Mouse (Mus musculus): ENCODE measurements around the gene Pcp2. TPM values are rescaled to one million over a fixed set of nuclear protein-coding genes. Genes with fewer than 3 reads are reported as not detected.

Gene Pcp2
- not detected in 2 replicates for total RNA-seq (2015; ENCODE audit: low replicate concordance)
- not detected in 2 replicates for total RNA-seq (2017; ENCODE audit: low replicate concordance)

GRCm38 (mm10) chr8:3625445-3625844, at the start of gene Pcp2:
Pcp2 (minus strand) TSS chr8:3625545.
- no peak for ATAC-seq (replicated peaks; ENCODE audit: low FRiP score, poor library complexity, severe bottlenecking)

- ATAC-seq (replicated peaks; ENCODE audit: low FRiP score, poor library complexity, severe bottlenecking): no peak
These were observed 49.3 kb upstream of the Pcp2 start for GRCm38 (mm10) chr8:3674671-3675070.

GRCm38 (mm10) chr8:3671980-3672491, 46.7 kb upstream of the Pcp2 start, which contains the start of gene Fcor:
Fcor (minus strand) TSS chr8:3672362.
- ATAC-seq (replicated peaks; ENCODE audit: low FRiP score, poor library complexity, severe bottlenecking): peak; percentile 54; the same call in 1 of the 2 replicates

- no peak for ATAC-seq (replicated peaks; ENCODE audit: low FRiP score, poor library complexity, severe bottlenecking)
These were observed 45.0 kb upstream of the Pcp2 start for GRCm38 (mm10) chr8:3670388-3670787.

DNA sequence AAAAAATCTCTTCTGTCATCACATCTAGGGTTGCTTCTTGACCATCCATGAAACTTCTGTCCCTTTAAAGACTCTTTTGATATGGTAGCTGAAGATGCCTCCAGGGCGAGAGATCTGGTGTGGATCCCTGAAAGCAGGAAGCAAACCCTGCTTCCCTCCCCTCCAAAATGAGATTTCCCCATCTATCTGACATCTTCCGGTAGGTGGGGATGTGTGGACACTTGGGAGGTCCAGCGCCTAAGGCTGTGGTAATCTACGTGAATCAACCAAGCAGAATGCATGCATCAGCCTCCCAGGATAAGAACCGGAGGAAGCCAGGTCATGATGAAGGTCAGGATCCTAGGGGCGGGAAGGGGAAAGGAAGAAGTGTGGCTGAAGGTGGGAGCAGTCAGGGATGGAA, 40.2 kb upstream of the Pcp2 start, which contains the start of gene Mcemp1:
Gene Mcemp1 (plus strand): TSS at position 248 of the 400 bp plus-strand sequence.
- no peak for ATAC-seq (replicated peaks; ENCODE audit: low FRiP score, poor library complexity, severe bottlenecking)

DNA sequence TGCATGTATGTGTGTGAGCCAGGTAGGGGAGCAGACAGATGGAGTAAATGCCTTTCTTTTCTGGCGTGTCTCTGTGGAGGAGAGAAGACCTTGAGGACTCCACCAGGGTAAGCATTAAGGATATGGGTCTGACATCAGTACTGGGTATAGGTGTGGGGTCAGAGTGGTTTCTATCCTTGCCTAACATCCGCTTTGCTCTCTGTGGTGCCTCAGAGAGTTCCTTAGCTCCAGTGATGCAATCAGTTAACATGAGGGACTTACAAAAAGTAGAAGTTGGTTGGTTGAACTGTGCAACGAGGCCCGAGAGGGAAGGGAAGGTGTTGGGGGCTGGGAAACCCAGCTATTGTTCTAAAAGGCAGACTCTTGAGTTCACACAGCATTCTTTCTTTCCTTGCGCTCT, 39.1 kb upstream of the Pcp2 start:
- ATAC-seq (replicated peaks; ENCODE audit: low FRiP score, poor library complexity, severe bottlenecking): no peak

DNA sequence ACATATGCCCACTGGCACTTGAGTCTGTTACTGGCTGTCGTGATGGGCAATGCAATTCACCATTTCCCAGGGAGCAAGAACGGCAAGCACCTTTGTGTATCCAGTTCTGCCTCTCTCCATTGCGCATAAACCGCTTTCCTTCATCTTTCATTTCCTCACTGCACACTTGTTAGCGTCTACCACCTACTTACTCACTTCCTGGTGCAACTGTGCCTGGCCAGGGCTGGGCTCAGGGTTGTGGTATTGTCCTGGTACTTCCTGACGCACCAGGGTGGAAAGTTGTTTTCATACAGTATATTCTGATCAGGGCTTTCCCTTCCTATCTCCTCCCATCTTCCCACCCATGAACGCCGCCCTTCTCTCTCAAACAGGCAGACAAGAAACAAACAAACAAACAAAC, 35.5 kb upstream of the Pcp2 start:
- no peak for ATAC-seq (replicated peaks; ENCODE audit: low FRiP score, poor library complexity, severe bottlenecking)

DNA sequence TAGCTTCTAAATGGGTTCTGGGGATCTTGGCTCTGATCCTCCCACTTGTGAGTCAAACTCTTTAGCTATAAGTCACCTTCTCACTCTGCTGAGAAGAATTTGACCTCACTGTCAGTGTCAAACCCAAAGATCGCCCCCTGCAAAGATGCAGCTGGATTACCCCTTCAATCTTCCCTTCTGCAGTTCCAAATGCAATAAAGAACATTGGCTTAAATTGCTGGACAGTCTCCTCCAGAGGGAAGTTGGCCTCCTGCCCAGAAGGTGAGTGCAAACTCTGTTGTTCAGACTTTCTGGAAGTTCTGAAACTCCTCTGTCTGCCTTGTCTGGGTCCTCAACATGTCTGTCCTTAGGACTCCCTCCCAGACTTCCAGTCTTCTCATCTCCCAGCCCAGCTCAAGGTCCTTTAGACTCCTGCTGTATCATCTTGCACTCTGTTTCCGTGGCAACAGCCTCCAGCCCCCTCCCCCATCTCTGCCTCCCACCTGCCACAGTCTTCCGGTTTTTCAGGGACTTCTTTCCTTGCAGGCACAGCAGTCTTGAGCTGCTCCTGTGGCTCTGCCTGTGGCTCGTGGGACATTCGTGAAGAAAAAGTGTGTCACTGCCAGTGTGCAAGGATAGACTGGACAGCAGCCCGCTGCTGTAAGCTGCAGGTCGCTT, 31.5 kb upstream of the Pcp2 start:
- ATAC-seq (replicated peaks; ENCODE audit: low FRiP score, poor library complexity, severe bottlenecking): no peak

DNA sequence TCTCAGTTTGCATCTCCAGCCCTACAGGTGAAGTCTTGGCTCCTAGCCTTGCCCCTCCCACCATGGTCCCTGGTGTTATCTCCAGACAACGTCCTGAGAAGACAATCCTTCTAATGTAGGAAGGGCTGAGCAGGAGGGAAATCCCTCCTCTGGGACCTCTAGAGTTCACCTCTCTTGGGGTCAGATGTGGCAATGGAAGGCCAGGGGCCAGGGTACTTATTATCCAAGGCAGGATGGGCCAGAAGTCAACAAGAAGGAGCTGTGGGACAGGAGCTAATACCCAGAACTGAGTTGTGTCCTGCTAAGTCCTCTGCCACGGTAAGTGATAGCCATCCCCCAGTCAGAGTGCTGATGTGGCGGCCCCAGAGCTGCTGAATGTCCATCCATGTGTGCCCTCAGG, 30.2 kb upstream of the Pcp2 start, which contains the start of gene Retn:
Gene Retn (plus strand): TSS at position 245 of the 400 bp plus-strand sequence.
- no peak for ATAC-seq (replicated peaks; ENCODE audit: low FRiP score, poor library complexity, severe bottlenecking)

DNA sequence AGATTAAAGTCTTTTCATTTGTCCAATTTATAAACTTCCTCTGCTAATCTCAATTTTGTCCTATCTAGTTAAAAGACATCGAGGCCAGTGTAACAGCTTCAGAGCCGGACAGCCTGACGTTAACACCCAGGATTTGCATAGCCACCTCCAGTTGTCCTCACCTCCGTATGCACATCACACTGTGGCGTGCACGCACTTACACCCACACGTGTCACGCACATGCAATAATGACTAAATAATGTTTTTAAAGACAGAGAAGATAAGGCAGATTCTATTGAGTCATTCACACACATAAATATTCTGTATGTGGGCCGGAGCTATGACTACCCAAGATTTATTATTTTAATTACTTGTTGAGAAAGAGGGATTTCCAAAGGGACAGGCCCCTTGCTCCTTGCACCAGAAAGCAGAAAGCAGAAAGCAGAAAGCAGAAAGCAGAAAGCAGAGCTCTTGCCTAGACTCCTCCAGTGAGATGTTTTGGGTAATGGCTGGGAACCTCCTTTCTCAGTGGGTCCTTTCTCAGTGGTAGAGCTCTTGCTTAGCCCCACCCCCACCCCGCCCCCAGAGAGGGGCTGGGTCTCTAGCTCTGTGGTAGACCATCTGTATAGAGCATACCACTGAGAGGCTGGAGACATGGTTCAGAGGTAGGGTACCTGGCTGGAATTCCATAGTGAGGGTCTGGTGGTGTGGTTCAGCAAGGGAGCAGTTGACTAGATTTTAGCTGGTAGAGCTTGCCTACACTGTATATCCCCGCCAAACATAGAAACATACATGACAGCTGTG, 29.6 kb upstream of the Pcp2 start:
- ATAC-seq (replicated peaks; ENCODE audit: low FRiP score, poor library complexity, severe bottlenecking): no peak

DNA sequence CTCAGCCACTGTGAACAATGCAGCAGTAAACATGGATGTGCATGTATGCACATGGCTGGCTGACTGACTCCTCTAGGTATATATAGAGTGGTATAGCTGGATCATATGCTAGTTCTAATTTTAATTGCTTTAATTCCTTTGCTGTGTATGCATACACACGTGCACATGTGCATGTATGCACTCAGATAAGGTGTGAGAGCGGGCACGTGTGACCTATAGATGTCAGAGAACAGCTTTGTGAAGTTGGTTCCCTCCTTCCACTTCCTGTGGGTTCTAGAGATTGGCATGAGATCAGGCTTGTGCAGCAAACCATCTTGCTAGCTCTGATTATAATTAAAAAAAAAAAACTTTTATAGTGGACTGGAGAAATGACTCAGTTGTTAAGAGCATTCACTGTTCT, 27.5 kb upstream of the Pcp2 start:
- ATAC-seq (replicated peaks; ENCODE audit: low FRiP score, poor library complexity, severe bottlenecking): no peak

GRCm38 (mm10) chr8:3648990-3649389, 23.6 kb upstream of the Pcp2 start:
- ATAC-seq (replicated peaks; ENCODE audit: low FRiP score, poor library complexity, severe bottlenecking): no peak

DNA sequence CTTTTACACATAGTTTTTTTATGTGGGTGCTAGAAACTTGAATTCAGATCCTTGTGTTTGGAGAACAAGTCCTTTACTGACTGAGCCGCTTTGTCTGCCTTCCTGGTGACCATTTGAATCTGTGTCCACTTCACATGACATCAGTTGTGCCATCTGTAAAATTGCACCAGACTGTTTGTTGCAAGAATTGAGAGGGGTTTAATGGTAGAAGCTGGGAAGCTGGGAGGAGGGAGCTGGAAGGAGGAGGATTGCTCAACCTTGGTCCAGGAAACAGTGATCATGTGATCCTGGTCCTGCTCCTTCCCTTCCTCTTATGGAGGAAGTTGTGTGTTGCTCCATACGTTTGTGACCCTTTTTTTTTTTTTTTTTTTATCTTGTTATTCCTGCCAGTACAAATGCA, 22.9 kb upstream of the Pcp2 start:
- no peak for ATAC-seq (replicated peaks; ENCODE audit: low FRiP score, poor library complexity, severe bottlenecking)

GRCm38 (mm10) chr8:3647561-3647960, 22.2 kb upstream of the Pcp2 start:
- no peak for ATAC-seq (replicated peaks; ENCODE audit: low FRiP score, poor library complexity, severe bottlenecking)

DNA sequence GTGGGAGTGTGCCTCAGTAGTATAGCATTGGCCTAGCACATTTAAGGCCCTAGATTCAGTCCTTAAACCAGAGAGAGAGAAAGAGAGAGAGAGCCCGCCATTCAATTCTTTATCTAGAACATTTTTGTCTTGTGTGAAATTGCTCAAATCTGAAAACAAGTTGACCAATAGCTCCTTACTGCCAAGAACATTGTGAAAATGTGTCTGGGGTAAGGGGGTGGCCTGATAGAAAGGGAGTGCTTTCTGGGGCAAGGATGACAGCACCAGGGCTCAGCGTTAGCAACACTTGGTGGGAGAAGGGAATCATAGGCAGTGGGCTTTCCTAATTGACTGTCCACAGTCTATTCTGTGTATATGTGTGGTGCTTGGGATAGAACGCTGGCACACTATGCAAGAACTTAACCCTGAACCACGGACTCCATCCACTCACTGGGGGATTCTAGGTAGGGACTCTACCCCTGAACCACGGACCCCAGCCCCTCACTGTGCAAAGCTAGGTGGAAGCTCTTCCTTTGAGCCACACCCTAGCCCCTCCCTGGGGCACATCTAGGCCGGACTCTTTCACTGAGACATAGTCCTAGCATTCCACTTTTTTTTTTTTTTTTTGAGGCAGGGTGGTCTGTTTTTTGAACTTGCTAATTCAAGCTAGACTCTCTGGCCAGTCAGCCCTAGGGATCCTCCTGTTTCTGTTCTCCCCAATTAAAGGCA, 21.6 kb upstream of the Pcp2 start:
- no peak for ATAC-seq (replicated peaks; ENCODE audit: low FRiP score, poor library complexity, severe bottlenecking)

- peak; percentile 81 for ATAC-seq (replicated peaks; ENCODE audit: low FRiP score, poor library complexity, severe bottlenecking)
These were observed 20.5 kb upstream of the Pcp2 start for GRCm38 (mm10) chr8:3645804-3646203.

- ATAC-seq (replicated peaks; ENCODE audit: low FRiP score, poor library complexity, severe bottlenecking): no peak
These were observed 6.1 kb upstream of the Pcp2 start for GRCm38 (mm10) chr8:3631478-3631875.

DNA sequence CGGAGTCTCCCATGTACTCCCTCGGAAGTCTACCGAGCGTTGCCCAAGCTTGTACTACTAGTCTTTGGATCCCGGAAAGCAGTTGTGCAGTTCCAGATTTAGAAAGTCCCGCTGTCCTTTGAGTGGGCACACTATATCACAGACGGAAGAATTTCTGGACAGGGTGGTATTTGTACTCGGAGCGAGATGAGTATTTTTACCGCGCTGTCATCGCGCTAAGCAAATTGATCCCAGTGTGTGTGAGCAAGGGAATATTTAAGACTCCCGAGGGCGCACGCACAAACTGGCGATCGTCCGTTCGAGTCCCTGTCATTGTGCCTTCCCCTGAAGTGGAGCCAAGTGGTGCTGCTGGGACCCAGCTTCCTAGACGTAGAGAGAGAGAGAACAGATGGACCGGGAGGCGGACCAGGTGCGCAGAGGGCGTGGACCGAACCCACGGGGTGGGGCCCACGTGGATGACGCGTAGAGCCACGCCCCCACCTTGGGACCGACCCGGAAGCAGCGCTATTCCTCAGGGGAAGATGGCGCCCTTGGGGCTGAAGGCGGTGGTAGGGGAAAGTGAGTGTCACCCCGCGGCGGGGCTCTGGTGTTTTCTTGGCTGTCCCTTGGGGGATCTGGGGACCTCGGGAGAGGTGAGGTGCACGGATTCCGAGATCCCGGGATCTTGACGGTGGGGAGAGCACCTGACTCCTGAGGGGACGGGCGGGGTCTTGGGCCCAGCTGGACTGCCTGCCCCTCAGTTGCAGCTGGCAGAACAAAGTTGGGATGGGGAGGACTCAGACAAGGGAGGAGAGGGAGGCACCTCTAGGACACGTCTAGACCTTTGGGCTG, 5.5 kb upstream of the Pcp2 start, which contains the start of gene Stxbp2:
Gene Stxbp2 (plus strand): TSS at position 309 of the 831 bp plus-strand sequence.
- ATAC-seq (replicated peaks; ENCODE audit: low FRiP score, poor library complexity, severe bottlenecking): peak; percentile 97

GRCm38 (mm10) chr8:3628014-3628413, 2.7 kb upstream of the Pcp2 start:
- no peak for ATAC-seq (replicated peaks; ENCODE audit: low FRiP score, poor library complexity, severe bottlenecking)
